Mouse (Mus musculus): Measurements from ENCODE around the gene Selenbp2. TPM values are rescaled to one million over a fixed set of nuclear protein-coding genes. Genes with fewer than 3 reads are reported as not detected.
"Not testable (repeated sequence)": the region's sequence is repeated elsewhere in the genome, so short reads cannot be mapped to it uniquely, and the experiment has no call there.

Selenbp2 gene
- total and polyA plus RNA-seq, 3 experiments: not detected

- Histone ChIP-seq H3K9ac (ENCODE audit: insufficient read depth, low read depth) (no peak overlapping the region), H3K27me3 (replicated peaks) (no peaks in the 10 kb centered on the region), H3K36me3 (replicated peaks in 1 of 2; ENCODE audit: control insufficient read depth in 1 of 2, insufficient read depth in 1 of 2, low read length in 1 of 2) (no peaks in the 10 kb centered on the region), H3K79me2 (replicated peaks; ENCODE audit: control insufficient read depth, extremely low read depth, insufficient read depth, poor library complexity, severe bottlenecking) (no peaks in the 10 kb centered on the region), H3K4me1 (ENCODE audit: control insufficient read depth in 1 of 2, insufficient read depth in 2 of 2) (0 out of 4 replicates have a peak, but pooled peaks cover 0 to 2% of the 10 kb centered on the region in 2 experiments), H3K27ac (ENCODE audit: insufficient read depth, low read depth) (no peak overlapping the region), H3K4me2 (ENCODE audit: insufficient read depth, low read depth, poor library complexity, severe bottlenecking) (no peak overlapping the region), H3K9me3 (replicated peaks; ENCODE audit: low read length) (no peaks in the 10 kb centered on the region), H3K4me3 (replicated peaks in 1 of 3; ENCODE audit: low read depth in 2 of 3, low read length in 2 of 3, poor library complexity in 1 of 3) (no peak overlapping the region)
- in situ Hi-C loops (cut with MboI; ENCODE audit: low pct_ligation_motif_present, low pct_unique_long_range_greater_than_20kb, low sequenced_read_pairs): no loop called here
- no peak for TF ChIP-seq CTCF (conservative IDR thresholded peaks at IDR 0.05 in 1 of 2, IDR thresholded peaks at IDR 0.05 in 1 of 2; ENCODE audit: low read depth in 2 of 2, low read length in 2 of 2)
- TF ChIP-seq MAZ (IDR thresholded peaks at IDR 0.05; ENCODE audit: low read depth, low read length): no peak
- no peak for TF ChIP-seq SIN3A (IDR thresholded peaks at IDR 0.05; ENCODE audit: low read length)
- no peak for DNase-seq (ENCODE audit: extremely low read depth)
- dilution Hi-C loops (cut with MboI; ENCODE audit: extremely low pct_ligation_motif_present, extremely low pct_unique_long_range_greater_than_20kb, low sequenced_read_pairs): no loop called here
These were observed 9.5 kb downstream of the Selenbp2 start for GRCm38 (mm10) chr3:94702856-94703255.

GRCm38 (mm10) chr3:94703364-94703763 is 10.0 kb downstream of the Selenbp2 start:
- H3K4me1 ChIP-seq (ENCODE audit: control insufficient read depth in 1 of 2, insufficient read depth in 2 of 2); in situ Hi-C loops (cut with MboI; ENCODE audit: low pct_ligation_motif_present, low pct_unique_long_range_greater_than_20kb, low sequenced_read_pairs); H3K4me2 ChIP-seq (ENCODE audit: insufficient read depth, low read depth, poor library complexity, severe bottlenecking); H3K27ac ChIP-seq (ENCODE audit: insufficient read depth, low read depth); dilution Hi-C loops (cut with MboI; ENCODE audit: extremely low pct_ligation_motif_present, extremely low pct_unique_long_range_greater_than_20kb, low sequenced_read_pairs); H3K27me3 ChIP-seq (replicated peaks); H3K9me3 ChIP-seq (replicated peaks; ENCODE audit: low read length); DNase-seq (ENCODE audit: extremely low read depth); H3K36me3 ChIP-seq (replicated peaks in 1 of 2; ENCODE audit: control insufficient read depth in 1 of 2, insufficient read depth in 1 of 2, low read length in 1 of 2); H3K4me3 ChIP-seq (replicated peaks in 1 of 3; ENCODE audit: low read depth in 2 of 3, low read length in 2 of 3, poor library complexity in 1 of 3); H3K9ac ChIP-seq (ENCODE audit: insufficient read depth, low read depth); H3K79me2 ChIP-seq (replicated peaks; ENCODE audit: control insufficient read depth, extremely low read depth, insufficient read depth, poor library complexity, severe bottlenecking): not testable (repeated sequence)
- peak; percentile 28 to 46; a peak in 2 of 4 replicates for TF ChIP-seq CTCF (conservative IDR thresholded peaks at IDR 0.05 in 1 of 2, IDR thresholded peaks at IDR 0.05 in 1 of 2; ENCODE audit: low read depth in 2 of 2, low read length in 2 of 2)
- TF ChIP-seq RAD21 (IDR thresholded peaks at IDR 0.05; ENCODE audit: low read depth, low read length): peak; percentile 23

- H3K4me3 ChIP-seq (replicated peaks in 1 of 3; ENCODE audit: low read depth in 2 of 3, low read length in 2 of 3, poor library complexity in 1 of 3); dilution Hi-C loops (cut with MboI; ENCODE audit: extremely low pct_ligation_motif_present, extremely low pct_unique_long_range_greater_than_20kb, low sequenced_read_pairs); H3K9me3 ChIP-seq (replicated peaks; ENCODE audit: low read length); DNase-seq (ENCODE audit: extremely low read depth); H3K4me1 ChIP-seq (ENCODE audit: control insufficient read depth in 1 of 2, insufficient read depth in 2 of 2); H3K9ac ChIP-seq (ENCODE audit: insufficient read depth, low read depth); H3K27me3 ChIP-seq (replicated peaks); H3K4me2 ChIP-seq (ENCODE audit: insufficient read depth, low read depth, poor library complexity, severe bottlenecking); H3K36me3 ChIP-seq (replicated peaks in 1 of 2; ENCODE audit: control insufficient read depth in 1 of 2, insufficient read depth in 1 of 2, low read length in 1 of 2); H3K27ac ChIP-seq (ENCODE audit: insufficient read depth, low read depth); H3K79me2 ChIP-seq (replicated peaks; ENCODE audit: control insufficient read depth, extremely low read depth, insufficient read depth, poor library complexity, severe bottlenecking); in situ Hi-C loops (cut with MboI; ENCODE audit: low pct_ligation_motif_present, low pct_unique_long_range_greater_than_20kb, low sequenced_read_pairs): not testable (repeated sequence)
These were observed 17.2 kb downstream of the Selenbp2 start for GRCm38 (mm10) chr3:94710591-94710990.

GRCm38 (mm10) chr3:94713424-94713823 is 20.1 kb downstream of the Selenbp2 start:
- H3K79me2 ChIP-seq (replicated peaks; ENCODE audit: control insufficient read depth, extremely low read depth, insufficient read depth, poor library complexity, severe bottlenecking); H3K27me3 ChIP-seq (replicated peaks); H3K4me3 ChIP-seq (replicated peaks in 1 of 3; ENCODE audit: low read depth in 2 of 3, low read length in 2 of 3, poor library complexity in 1 of 3); H3K9ac ChIP-seq (ENCODE audit: insufficient read depth, low read depth); dilution Hi-C loops (cut with MboI; ENCODE audit: extremely low pct_ligation_motif_present, extremely low pct_unique_long_range_greater_than_20kb, low sequenced_read_pairs); in situ Hi-C loops (cut with MboI; ENCODE audit: low pct_ligation_motif_present, low pct_unique_long_range_greater_than_20kb, low sequenced_read_pairs); H3K4me2 ChIP-seq (ENCODE audit: insufficient read depth, low read depth, poor library complexity, severe bottlenecking); H3K9me3 ChIP-seq (replicated peaks; ENCODE audit: low read length); H3K27ac ChIP-seq (ENCODE audit: insufficient read depth, low read depth); H3K36me3 ChIP-seq (replicated peaks in 1 of 2; ENCODE audit: control insufficient read depth in 1 of 2, insufficient read depth in 1 of 2, low read length in 1 of 2); DNase-seq (ENCODE audit: extremely low read depth); H3K4me1 ChIP-seq (ENCODE audit: control insufficient read depth in 1 of 2, insufficient read depth in 2 of 2): not testable (repeated sequence)

- H3K27ac ChIP-seq (ENCODE audit: insufficient read depth, low read depth); H3K79me2 ChIP-seq (replicated peaks; ENCODE audit: control insufficient read depth, extremely low read depth, insufficient read depth, poor library complexity, severe bottlenecking); DNase-seq (ENCODE audit: extremely low read depth); H3K4me2 ChIP-seq (ENCODE audit: insufficient read depth, low read depth, poor library complexity, severe bottlenecking); H3K9ac ChIP-seq (ENCODE audit: insufficient read depth, low read depth); H3K4me1 ChIP-seq (ENCODE audit: control insufficient read depth in 1 of 2, insufficient read depth in 2 of 2); H3K4me3 ChIP-seq (replicated peaks in 1 of 3; ENCODE audit: low read depth in 2 of 3, low read length in 2 of 3, poor library complexity in 1 of 3); in situ Hi-C loops (cut with MboI; ENCODE audit: low pct_ligation_motif_present, low pct_unique_long_range_greater_than_20kb, low sequenced_read_pairs); dilution Hi-C loops (cut with MboI; ENCODE audit: extremely low pct_ligation_motif_present, extremely low pct_unique_long_range_greater_than_20kb, low sequenced_read_pairs); H3K9me3 ChIP-seq (replicated peaks; ENCODE audit: low read length); H3K27me3 ChIP-seq (replicated peaks); H3K36me3 ChIP-seq (replicated peaks in 1 of 2; ENCODE audit: control insufficient read depth in 1 of 2, insufficient read depth in 1 of 2, low read length in 1 of 2): not testable (repeated sequence)
These were observed 24.9 kb downstream of the Selenbp2 start for GRCm38 (mm10) chr3:94718253-94718652.

All from CH12.LX (cell line).